Mouse (Mus musculus) kidney, adult 18-20 months (tissue): ENCODE results near the gene Atp13a4.

ENCODE experiments used
- DNase-seq: peaks from one replicate; pipeline ENCODE4 v3.0.0; 2021

Gene Atp13a4

GRCm38 (mm10) chr16:29463798-29464197 lies 80.9 kb downstream of the Atp13a4 start:
- no peak for DNase-seq

GRCm38 (mm10) chr16:29459331-29459730 lies 85.3 kb downstream of the Atp13a4 start:
- peak; percentile 11 for DNase-seq

- no peak for DNase-seq
These were observed 87.8 kb downstream of the Atp13a4 start for GRCm38 (mm10) chr16:29456851-29457250.

DNA sequence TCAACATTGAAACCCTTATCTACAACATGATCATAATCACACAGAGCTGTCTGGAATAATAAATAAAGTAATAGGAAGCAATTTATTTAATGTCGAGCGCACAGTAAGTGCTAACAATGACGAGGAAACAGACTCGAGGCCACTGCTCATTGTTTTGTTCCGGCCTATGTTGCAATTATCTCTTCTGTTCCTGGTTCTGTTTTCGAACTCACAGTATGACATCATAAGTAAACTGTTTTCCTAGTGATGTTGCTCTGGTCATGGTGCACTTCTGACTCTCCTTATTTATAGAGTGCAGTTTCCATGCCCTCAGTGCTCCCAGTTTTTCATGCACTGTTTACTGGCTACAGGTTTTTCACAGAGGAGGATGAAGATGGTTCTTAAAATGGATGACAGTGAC lies 91.4 kb downstream of the Atp13a4 start:
- no peak for DNase-seq

DNA sequence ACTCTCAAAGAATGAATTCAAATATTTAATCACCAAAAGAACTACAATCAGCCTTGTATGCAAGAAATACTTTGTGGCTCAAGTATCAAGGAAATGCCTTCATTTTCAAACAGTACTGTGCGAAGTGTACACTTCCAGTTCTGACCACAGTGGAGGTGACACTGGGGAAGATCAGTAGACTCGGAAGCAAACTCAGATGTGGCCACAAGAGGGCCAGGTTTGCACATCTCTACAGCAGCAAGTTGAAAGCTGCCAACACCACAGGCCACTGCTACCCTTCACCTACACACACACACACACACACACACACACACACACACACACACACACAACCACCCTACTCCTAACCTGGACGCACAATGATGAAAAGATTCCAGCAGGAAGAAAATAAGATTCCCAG lies 93.0 kb downstream of the Atp13a4 start:
- peak; percentile 45 for DNase-seq

DNA sequence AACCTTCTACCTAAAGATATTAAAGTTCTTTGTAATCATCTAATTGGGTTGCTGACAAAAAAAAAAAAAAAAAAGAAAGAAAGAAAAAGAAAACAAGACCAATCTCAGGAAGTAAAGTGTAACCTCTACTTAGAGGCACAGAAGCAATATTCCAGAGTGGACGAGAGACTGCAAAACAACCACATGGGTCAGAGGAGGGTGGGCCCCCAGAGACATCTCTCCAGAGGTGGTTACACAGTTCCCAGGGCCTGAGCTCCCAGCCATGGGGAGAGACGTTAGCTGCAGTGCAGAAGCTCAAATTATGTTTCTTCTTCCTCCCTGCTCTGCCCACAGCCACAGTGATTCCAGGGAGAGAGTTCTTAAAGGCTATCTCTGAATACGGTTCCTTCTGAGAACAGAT lies 102.5 kb downstream of the Atp13a4 start:
- DNase-seq = no peak

DNA sequence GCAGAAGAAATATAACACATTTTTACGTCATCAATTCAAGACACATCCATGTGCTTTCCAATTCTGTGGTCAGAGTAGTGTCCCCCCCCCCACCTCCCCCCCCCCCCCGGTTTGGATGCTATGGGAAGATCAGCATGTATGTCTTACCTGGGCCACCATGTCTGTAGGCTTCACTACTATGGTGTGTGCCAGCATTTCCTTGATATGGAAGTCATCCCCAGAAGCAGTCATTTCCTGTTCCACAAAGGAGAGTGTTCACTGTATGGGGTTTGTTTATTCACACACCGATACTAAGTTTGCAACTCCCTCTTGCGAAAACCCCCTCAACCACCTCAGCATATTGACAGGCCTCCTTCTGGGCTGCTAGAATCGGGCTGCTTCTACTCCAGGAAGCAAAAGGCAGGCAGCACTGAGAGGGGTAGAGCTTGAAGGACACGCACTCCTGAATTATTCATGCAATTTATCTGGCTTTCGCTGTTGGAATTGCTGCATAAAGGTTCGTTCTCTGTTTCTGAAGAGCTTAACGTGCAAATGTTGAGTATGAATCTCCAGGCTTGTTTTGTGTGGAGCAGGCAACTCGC lies 103.2 kb downstream of the Atp13a4 start:
- DNase-seq = no peak

GRCm38 (mm10) chr16:29438045-29438444 lies 106.6 kb downstream of the Atp13a4 start:
- no peak for DNase-seq

DNA sequence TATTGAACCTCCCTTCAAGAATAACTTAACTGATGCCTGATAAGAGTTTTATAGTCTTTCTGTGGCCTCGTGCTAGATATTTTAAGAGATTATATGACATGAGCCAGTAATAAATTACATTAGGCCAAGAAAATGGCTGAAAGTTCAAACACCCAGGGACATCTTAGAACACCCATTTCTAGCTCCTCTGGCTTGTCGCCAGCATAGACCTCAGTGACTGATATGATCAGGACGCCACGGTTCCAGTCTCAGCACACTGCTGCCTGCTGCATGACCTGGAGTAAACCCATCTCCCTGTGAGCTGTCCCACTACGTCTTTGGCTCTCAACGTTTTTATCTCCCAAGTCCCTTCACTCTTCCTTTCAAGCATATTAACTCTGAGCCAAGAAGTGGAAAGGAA lies 108.9 kb downstream of the Atp13a4 start:
- no peak for DNase-seq

GRCm38 (mm10) chr16:29434712-29435111 lies 110.0 kb downstream of the Atp13a4 start:
- peak; percentile 28 for DNase-seq

DNA sequence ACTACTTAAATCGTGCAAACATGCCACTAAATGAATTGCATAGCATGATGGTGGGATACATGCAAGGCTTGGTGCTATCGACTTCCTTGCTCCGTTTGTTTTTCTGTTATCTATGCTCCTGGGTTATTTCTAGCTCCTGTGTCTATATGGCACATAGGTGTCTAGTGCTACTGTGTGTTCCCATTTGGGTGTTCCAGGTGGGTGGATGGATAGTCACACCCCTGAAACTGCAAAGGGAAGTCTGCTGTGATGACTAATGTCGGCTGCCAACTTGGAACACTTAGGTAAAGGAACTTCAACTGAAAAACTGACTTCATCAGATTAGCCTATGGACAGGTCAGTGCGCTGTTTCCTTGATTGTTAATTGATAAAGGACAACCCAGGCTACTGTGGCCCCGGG lies 129.8 kb downstream of the Atp13a4 start:
- no peak for DNase-seq

DNA sequence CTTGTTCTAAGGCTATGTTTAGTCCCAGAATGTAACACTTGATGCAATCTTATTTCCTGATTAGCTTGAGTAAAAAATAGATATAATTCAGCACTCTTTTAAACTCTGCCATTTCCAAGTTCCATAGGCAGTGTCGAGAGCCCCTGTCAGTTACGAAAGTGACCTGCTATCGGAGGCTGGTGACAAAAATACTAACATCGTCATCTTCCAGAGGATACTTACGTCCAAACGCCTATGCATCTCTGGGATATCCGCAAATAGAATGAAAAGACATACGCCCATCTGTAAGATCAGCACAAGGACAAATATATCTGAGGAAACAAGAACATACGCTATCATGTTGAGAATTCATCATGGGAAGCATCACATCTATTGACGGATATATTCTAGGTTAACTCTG lies 137.3 kb downstream of the Atp13a4 start:
- no peak for DNase-seq

GRCm38 (mm10) chr16:29399079-29399478 lies 145.6 kb downstream of the Atp13a4 start:
- DNase-seq = no peak

DNA sequence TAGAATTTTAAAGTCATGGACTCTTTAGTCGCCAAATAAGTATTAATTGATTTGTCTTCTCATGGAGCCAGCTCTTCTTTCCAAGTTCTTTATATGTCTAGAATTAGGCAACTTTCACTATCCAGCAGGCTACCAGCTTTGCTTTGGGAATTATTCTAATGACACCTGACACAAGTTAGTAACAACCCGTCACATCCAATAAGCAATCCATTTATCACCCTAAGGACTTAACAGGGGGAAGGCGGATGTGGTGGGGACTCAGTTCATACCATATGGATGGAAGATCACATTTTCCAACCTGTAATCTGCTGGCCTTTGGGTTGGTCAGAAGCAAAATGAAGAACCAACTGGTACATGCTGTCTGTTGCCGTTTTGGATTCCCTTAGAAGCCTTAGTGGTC lies 159.9 kb downstream of the Atp13a4 start:
- DNase-seq = no peak

DNA sequence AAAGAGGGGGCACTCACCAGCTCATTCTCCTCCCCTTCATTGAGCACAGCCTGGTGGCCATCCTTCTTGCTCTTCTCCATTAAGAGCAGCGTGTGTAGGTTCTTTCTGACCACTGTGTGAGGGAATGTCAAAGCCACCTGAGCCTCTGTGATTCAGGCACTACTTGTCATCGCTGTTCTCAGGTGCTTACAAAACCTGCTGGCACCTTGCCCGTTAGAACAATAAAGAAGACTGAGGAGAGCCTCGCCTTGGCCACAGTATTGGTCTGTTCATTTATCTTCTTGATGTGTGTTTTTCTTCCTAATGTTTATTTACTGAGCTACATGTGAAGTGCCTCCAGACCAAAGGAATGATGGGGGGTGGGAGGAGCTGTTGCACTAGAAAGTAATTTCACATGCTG lies 166.2 kb downstream of the Atp13a4 start, which contains the start of gene Atp13a5:
Gene Atp13a5, minus strand, starts transcription at position 275 of the 400 bp plus-strand sequence.
- no peak for DNase-seq

DNA sequence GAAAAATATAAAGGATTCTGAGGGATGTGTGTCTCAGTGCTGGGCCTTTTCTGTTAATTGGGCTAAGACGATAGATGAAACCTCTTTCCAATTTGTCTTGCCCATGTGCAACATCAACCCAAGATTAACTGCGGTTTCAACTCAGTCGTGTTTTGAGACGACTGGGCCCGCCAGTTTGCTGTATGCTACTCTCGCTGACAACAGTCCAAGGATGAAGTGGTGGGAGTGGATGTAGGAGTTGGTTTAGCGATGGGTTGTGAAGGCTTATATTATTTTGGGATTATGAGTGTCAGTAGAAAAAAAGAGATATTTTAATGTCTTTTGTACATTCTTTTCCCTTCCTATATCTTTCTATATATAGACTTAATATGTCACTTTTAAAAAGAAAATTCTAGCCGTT lies 170.0 kb downstream of the Atp13a4 start:
- no peak for DNase-seq
